Mouse (Mus musculus): Measurements from ENCODE around the gene Ccdc185.

DNA sequence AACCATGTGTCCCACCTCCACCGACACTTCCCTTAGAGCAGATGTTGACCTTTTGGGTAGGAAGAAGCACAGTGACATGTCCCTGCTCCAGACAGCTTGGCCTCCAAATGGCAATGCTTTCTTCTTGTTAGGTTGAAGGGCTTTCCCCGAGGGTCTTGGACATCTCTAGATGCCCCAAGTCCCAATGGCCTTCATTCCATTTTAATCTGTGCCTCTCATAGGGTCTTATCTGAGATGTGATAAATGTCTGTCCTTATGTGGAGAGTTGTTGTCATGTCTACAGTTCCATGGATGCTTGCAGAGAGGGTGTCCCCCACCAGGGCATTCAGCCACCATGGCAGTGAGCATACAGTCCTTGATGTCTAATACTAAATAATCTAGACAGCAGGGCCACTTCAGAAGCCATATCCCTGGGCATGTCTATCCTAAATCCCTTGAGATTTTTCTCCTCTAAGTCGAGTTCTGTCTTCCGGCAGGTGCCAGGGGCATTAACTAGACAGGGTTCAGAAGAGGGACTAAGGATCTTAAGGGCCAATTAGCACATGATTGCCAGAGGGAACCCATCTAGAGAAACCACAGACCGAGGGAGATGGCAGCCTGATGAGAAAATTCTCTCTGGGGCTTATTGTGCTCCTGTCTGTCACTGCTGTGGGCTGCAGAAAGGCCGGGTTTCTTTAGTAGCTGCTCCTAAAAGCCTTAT lies 34.6 kb downstream of the Ccdc185 start:
- TF ChIP-seq CTCF (IDR thresholded peaks at IDR 0.05; ENCODE audit: low read depth, low read length): no peak
- no peak for TF ChIP-seq POLR2A (IDR thresholded peaks at IDR 0.05; ENCODE audit: borderline replicate concordance, low read depth, low read length)

Data from bone marrow macrophage, adult 2 months (primary cell).